Mouse (Mus musculus): Measurements from ENCODE around the gene Zfp369. TPM values are rescaled to one million over a fixed set of nuclear protein-coding genes. Genes with fewer than 3 reads are reported as not detected.
"Not testable (repeated sequence)": the region's sequence is repeated elsewhere in the genome, so short reads cannot be mapped to it uniquely, and the experiment has no call there.

Zfp369 gene
- polyA plus RNA-seq, 2 experiments: 18.4 to 41.3 TPM

- Histone ChIP-seq H3K4me2 (replicated peaks; ENCODE audit: low read depth, low read length, severe bottlenecking) (no peak overlapping the region), H3K27me3 (ENCODE audit: control insufficient read depth, insufficient read depth, low read length) (no peaks in the 10 kb centered on the region), H3K27ac (replicated peaks; ENCODE audit: low read depth, low read length) (no peak overlapping the region), H3K4me3 (replicated peaks; ENCODE audit: low read length) (no peak overlapping the region), H3K36me3 (ENCODE audit: control insufficient read depth, insufficient read depth, low read length) (peaks cover 11% of the 10 kb centered on the region; the same call in 1 of the 2 replicates), H3K9me3 (ENCODE audit: control insufficient read depth, low read length) (peaks cover 69% of the 10 kb centered on the region), H3K4me1 (ENCODE audit: control insufficient read depth, insufficient read depth, low read length) (no peaks in the 10 kb centered on the region), H3K9ac (ENCODE audit: low read depth, low read length, severe bottlenecking) (no peak overlapping the region)
- DNase-seq (ENCODE audit: low spot score): no peak
- no peak for TF ChIP-seq POLR2A (IDR thresholded peaks at IDR 0.05; ENCODE audit: borderline replicate concordance, extremely low read depth, insufficient read depth, insufficient read length)
- ATAC-seq (ENCODE audit: low FRiP score, low read depth): no peak
- WGBS: 96% methylated on average over 5 of the region's 5 CpGs
These were observed 16.5 kb upstream of the Zfp369 start for GRCm38 (mm10) chr13:65262086-65262485.

GRCm38 (mm10) chr13:65277994-65278382, 626 bp upstream of the Zfp369 start:
- Histone ChIP-seq H3K9me3 (ENCODE audit: control insufficient read depth, low read length) (peaks cover 30% of the 10 kb centered on the region), H3K4me1 (ENCODE audit: control insufficient read depth, insufficient read depth, low read length) (no peaks in the 10 kb centered on the region), H3K4me3 (replicated peaks; ENCODE audit: low read length) (peak overlapping the region; percentile 61), H3K27ac (replicated peaks; ENCODE audit: low read depth, low read length) (peak overlapping the region; percentile 85), H3K9ac (ENCODE audit: low read depth, low read length, severe bottlenecking) (peak overlapping the region; percentile 72), H3K4me2 (replicated peaks; ENCODE audit: low read depth, low read length, severe bottlenecking) (peak overlapping the region; percentile 50), H3K27me3 (ENCODE audit: control insufficient read depth, insufficient read depth, low read length) (no peaks in the 10 kb centered on the region), H3K36me3 (ENCODE audit: control insufficient read depth, insufficient read depth, low read length) (peaks cover 15% of the 10 kb centered on the region)
- TF ChIP-seq POLR2A (IDR thresholded peaks at IDR 0.05; ENCODE audit: borderline replicate concordance, extremely low read depth, insufficient read depth, insufficient read length): no peak
- DNase-seq (ENCODE audit: low spot score) (peak; percentile 5), ATAC-seq (ENCODE audit: low FRiP score, low read depth) (peak; percentile 47)
- WGBS: 13% methylated on average over 9 of the region's 9 CpGs

- Histone ChIP-seq H3K27ac (replicated peaks; ENCODE audit: low read depth, low read length) (no peak overlapping the region), H3K9ac (ENCODE audit: low read depth, low read length, severe bottlenecking) (no peak overlapping the region), H3K27me3 (ENCODE audit: control insufficient read depth, insufficient read depth, low read length) (no peaks in the 10 kb centered on the region), H3K4me3 (replicated peaks; ENCODE audit: low read length) (no peak overlapping the region), H3K4me1 (ENCODE audit: control insufficient read depth, insufficient read depth, low read length) (no peaks in the 10 kb centered on the region), H3K36me3 (ENCODE audit: control insufficient read depth, insufficient read depth, low read length) (peaks cover 67% of the 10 kb centered on the region), H3K4me2 (replicated peaks; ENCODE audit: low read depth, low read length, severe bottlenecking) (no peak overlapping the region), H3K9me3 (ENCODE audit: control insufficient read depth, low read length) (peaks cover 72% of the 10 kb centered on the region)
- no peak for TF ChIP-seq POLR2A (IDR thresholded peaks at IDR 0.05; ENCODE audit: borderline replicate concordance, extremely low read depth, insufficient read depth, insufficient read length)
- DNase-seq (ENCODE audit: low spot score): no peak
- 99% methylated on average over 2 of the region's 2 CpGs for WGBS
- ATAC-seq (ENCODE audit: low FRiP score, low read depth): no peak
These were observed 8.2 kb downstream of the Zfp369 start for GRCm38 (mm10) chr13:65286771-65287170.

GRCm38 (mm10) chr13:65296354-65296753, 17.7 kb downstream of the Zfp369 start:
- peaks cover 62% of the 10 kb centered on the region for H3K36me3 ChIP-seq (ENCODE audit: control insufficient read depth, insufficient read depth, low read length)
- H3K9ac ChIP-seq (ENCODE audit: low read depth, low read length, severe bottlenecking): no peak overlapping the region
- no peak for TF ChIP-seq POLR2A (IDR thresholded peaks at IDR 0.05; ENCODE audit: borderline replicate concordance, extremely low read depth, insufficient read depth, insufficient read length)
- DNase-seq (ENCODE audit: low spot score) (no peak), ATAC-seq (ENCODE audit: low FRiP score, low read depth) (no peak)
- 97% methylated on average over 4 of the region's 4 CpGs for whole genome bisulfite sequencing
- H3K4me1 ChIP-seq (ENCODE audit: control insufficient read depth, insufficient read depth, low read length): no peaks in the 10 kb centered on the region
- peaks cover 63% of the 10 kb centered on the region for H3K9me3 ChIP-seq (ENCODE audit: control insufficient read depth, low read length)
- no peaks in the 10 kb centered on the region for H3K27me3 ChIP-seq (ENCODE audit: control insufficient read depth, insufficient read depth, low read length)
- no peak overlapping the region for H3K4me3 ChIP-seq (replicated peaks; ENCODE audit: low read length)
- H3K27ac ChIP-seq (replicated peaks; ENCODE audit: low read depth, low read length): no peak overlapping the region
- H3K4me2 ChIP-seq (replicated peaks; ENCODE audit: low read depth, low read length, severe bottlenecking): no peak overlapping the region

- not testable (repeated sequence) for ATAC-seq (ENCODE audit: low FRiP score, low read depth); H3K27ac ChIP-seq (replicated peaks; ENCODE audit: low read depth, low read length); H3K9ac ChIP-seq (ENCODE audit: low read depth, low read length, severe bottlenecking); H3K27me3 ChIP-seq (ENCODE audit: control insufficient read depth, insufficient read depth, low read length); H3K36me3 ChIP-seq (ENCODE audit: control insufficient read depth, insufficient read depth, low read length); H3K4me1 ChIP-seq (ENCODE audit: control insufficient read depth, insufficient read depth, low read length); DNase-seq (ENCODE audit: low spot score)
- Histone ChIP-seq H3K4me3 (replicated peaks; ENCODE audit: low read length) (0 out of 2 replicates have a peak overlapping the region, but pooled peaks have one; percentile 14), H3K9me3 (ENCODE audit: control insufficient read depth, low read length) (peaks cover 13% of the 10 kb centered on the region; the same call in 1 of the 2 replicates), H3K4me2 (replicated peaks; ENCODE audit: low read depth, low read length, severe bottlenecking) (peak overlapping the region; percentile 38)
- 41% methylated on average over 12 of the region's 12 CpGs for WGBS
These were observed 32.2 kb downstream of the Zfp369 start for GRCm38 (mm10) chr13:65310849-65311248.

GRCm38 (mm10) chr13:65311311-65311755, 32.7 kb downstream of the Zfp369 start:
- ATAC-seq (ENCODE audit: low FRiP score, low read depth) (no peak; the same call in 1 of the 2 replicates), DNase-seq (ENCODE audit: low spot score) (no peak)
- Histone ChIP-seq H3K27ac (replicated peaks; ENCODE audit: low read depth, low read length) (no peak overlapping the region), H3K4me3 (replicated peaks; ENCODE audit: low read length) (0 out of 2 replicates have a peak overlapping the region, but pooled peaks have one; percentile 14), H3K9me3 (ENCODE audit: control insufficient read depth, low read length) (peaks cover 9% of the 10 kb centered on the region; the same call in 1 of the 2 replicates), H3K36me3 (ENCODE audit: control insufficient read depth, insufficient read depth, low read length) (no peaks in the 10 kb centered on the region), H3K27me3 (ENCODE audit: control insufficient read depth, insufficient read depth, low read length) (no peaks in the 10 kb centered on the region), H3K4me2 (replicated peaks; ENCODE audit: low read depth, low read length, severe bottlenecking) (peak overlapping the region; percentile 38), H3K4me1 (ENCODE audit: control insufficient read depth, insufficient read depth, low read length) (no peaks in the 10 kb centered on the region), H3K9ac (ENCODE audit: low read depth, low read length, severe bottlenecking) (no peak overlapping the region)
- WGBS: 36% methylated on average over 21 of the region's 27 CpGs
- TF ChIP-seq POLR2A (IDR thresholded peaks at IDR 0.05; ENCODE audit: borderline replicate concordance, extremely low read depth, insufficient read depth, insufficient read length): no peak
